In genomic region chr13:101851329-101851728, GRCm38 (mm10) we compare ENCODE assay signal across 23 mouse cellular contexts.
"Had no signal": no experiment of that assay in that cellular context is flagged by ENCODE, and none has a peak within 500 bp of the region (broad histone marks: within the 10 kb centered on the region; RNA-seq: fewer than 3 reads in every experiment).

No protein-coding gene starts in this region.

- H3K4me2 ChIP-seq: heart, embryonic 12.5 days; hindbrain, embryonic 12.5 days; hindbrain, embryonic 14.5 days; intestine, embryonic 15.5 days; limb, embryonic 13.5 days; limb, embryonic 15.5 days; liver, embryonic 12.5 days had no signal

- H3K27me3 ChIP-seq: heart, embryonic 12.5 days; hindbrain, embryonic 12.5 days; intestine, embryonic 15.5 days; limb, embryonic 13.5 days; limb, embryonic 15.5 days; liver, embryonic 12.5 days had no signal

- H3K36me3 ChIP-seq: heart, embryonic 10.5 days; heart, embryonic 12.5 days; hindbrain, embryonic 10.5 days; hindbrain, embryonic 12.5 days; intestine, embryonic 15.5 days; limb, embryonic 13.5 days; limb, embryonic 15.5 days; liver, embryonic 12.5 days had no signal

- H3K27ac ChIP-seq: heart, embryonic 10.5 days; hindbrain, embryonic 10.5 days; hindbrain, embryonic 12.5 days; hindbrain, embryonic 14.5 days; intestine, embryonic 15.5 days; limb, embryonic 13.5 days; limb, embryonic 15.5 days; liver, embryonic 12.5 days had no signal

- H3K4me3 ChIP-seq: heart, embryonic 10.5 days; heart, embryonic 12.5 days; hindbrain, embryonic 10.5 days; hindbrain, embryonic 12.5 days; intestine, embryonic 15.5 days; limb, embryonic 13.5 days; limb, embryonic 15.5 days; liver, embryonic 12.5 days had no signal

- H3K9me3 ChIP-seq: heart, embryonic 10.5 days; heart, embryonic 12.5 days; hindbrain, embryonic 10.5 days; hindbrain, embryonic 12.5 days; intestine, embryonic 15.5 days; limb, embryonic 13.5 days; limb, embryonic 15.5 days; liver, embryonic 12.5 days had no signal

- ATAC-seq: hindbrain, embryonic 16.5 days; inflammation-experienced regulatory T-cells, adult 6 months; intestine, embryonic 15.5 days; intestine, postnatal 0 days; liver, embryonic 12.5 days had no signal

- DNase-seq: gastrocnemius, postnatal 14 days; heart, adult 18-20 months; heart, postnatal 10 days; heart, postnatal 4 days; kidney, adult 18-20 months; kidney, adult 8-10 months; kidney, postnatal 10 days; kidney, postnatal 36 days; layer of hippocampus, adult 9-11 months; layer of hippocampus, postnatal 36 days; left cerebral cortex, postnatal 4 days had no signal

- H3K9ac ChIP-seq: heart, embryonic 12.5 days; hindbrain, embryonic 12.5 days; hindbrain, embryonic 14.5 days; intestine, embryonic 15.5 days; limb, embryonic 13.5 days; limb, embryonic 15.5 days; liver, embryonic 12.5 days had no signal

- H3K4me1 ChIP-seq: heart, embryonic 10.5 days; heart, embryonic 12.5 days; hindbrain, embryonic 10.5 days; hindbrain, embryonic 12.5 days; intestine, embryonic 15.5 days; limb, embryonic 15.5 days; liver, embryonic 12.5 days had no signal
